Mouse (Mus musculus): ENCODE measurements around the gene Opcml. TPM values are rescaled to one million over a fixed set of nuclear protein-coding genes. Genes with fewer than 3 reads are reported as not detected.

The Opcml gene
- polyA plus RNA-seq, 1 experiment, result 1.3 TPM

DNA sequence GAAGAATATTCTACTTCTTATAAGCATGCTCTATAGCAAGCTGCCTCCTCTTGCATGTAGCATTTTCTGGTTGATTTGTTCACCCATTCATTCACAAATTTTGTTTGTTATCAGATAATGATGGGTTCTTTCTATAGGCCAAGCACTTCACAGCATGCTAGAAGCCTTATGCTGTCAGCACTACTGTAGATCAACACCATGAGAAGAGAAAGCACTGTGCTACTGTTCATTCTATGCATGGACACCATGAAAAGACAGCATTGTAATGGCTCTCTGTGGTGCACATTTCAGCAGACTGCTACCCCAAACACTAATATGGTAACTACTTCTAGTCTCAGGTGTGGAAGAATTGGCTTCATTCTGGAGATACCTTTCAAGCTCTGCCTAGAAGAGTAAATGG is 527.3 kb downstream of the Opcml start:
- no peak for TF ChIP-seq POLR2A (IDR thresholded peaks at IDR 0.05; ENCODE audit: borderline replicate concordance, control insufficient read depth, low read depth, low read length)
- no peak for TF ChIP-seq CTCF (IDR thresholded peaks at IDR 0.05; ENCODE audit: control insufficient read depth, insufficient read depth, low read length)
- Histone ChIP-seq H3K4me3 (replicated peaks; ENCODE audit: control insufficient read depth, low read depth, low read length) (no peak overlapping the region), H3K4me1 (ENCODE audit: control insufficient read depth, insufficient read depth, low read length) (no peaks in the 10 kb centered on the region), H3K27ac (ENCODE audit: control insufficient read depth, insufficient read depth, low read depth, low read length, poor library complexity) (no peak overlapping the region)

DNA sequence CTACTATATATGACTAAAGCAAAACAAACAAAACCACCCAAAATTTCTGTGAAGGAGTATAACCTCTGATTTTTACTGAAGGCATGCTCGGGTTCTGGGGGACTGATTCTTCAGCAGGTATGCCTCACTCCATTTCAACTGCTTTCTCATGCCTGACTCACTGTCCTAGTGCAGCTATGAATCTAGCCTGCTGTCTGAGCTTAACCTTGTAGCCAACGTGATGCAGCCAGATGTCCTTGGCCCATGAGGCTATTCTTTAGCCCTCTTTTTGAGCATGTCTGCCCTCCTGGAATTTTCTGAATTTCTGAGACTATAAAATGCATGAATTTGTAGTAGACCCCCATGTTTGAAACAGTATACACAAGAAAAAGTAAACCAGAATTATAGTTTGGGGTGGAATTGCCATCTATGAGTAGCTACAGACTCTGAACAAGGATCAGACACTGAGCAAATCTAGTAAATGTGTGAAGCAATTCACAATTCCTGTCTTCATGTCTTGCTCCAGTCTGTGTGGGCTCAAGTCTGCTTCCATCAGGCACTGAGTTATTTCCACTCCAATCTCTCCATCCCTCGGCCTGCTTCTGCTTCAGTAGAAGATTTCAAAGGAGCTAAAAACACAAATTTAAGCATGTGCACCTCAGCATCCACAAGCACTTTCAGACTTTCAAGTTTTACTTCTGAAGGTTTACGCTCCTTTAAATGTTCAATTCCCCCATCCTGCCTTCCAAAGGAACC is 528.6 kb downstream of the Opcml start:
- no peak for TF ChIP-seq POLR2A (IDR thresholded peaks at IDR 0.05; ENCODE audit: borderline replicate concordance, control insufficient read depth, low read depth, low read length)
- TF ChIP-seq CTCF (IDR thresholded peaks at IDR 0.05; ENCODE audit: control insufficient read depth, insufficient read depth, low read length), result no peak
- no peaks in the 10 kb centered on the region for H3K4me1 ChIP-seq (ENCODE audit: control insufficient read depth, insufficient read depth, low read length)
- no peak overlapping the region for H3K27ac ChIP-seq (ENCODE audit: control insufficient read depth, insufficient read depth, low read depth, low read length, poor library complexity)
- WGBS, result 53% methylated on average over 4 of the region's 4 CpGs
- no peak overlapping the region for H3K4me3 ChIP-seq (replicated peaks; ENCODE audit: control insufficient read depth, low read depth, low read length)

DNA sequence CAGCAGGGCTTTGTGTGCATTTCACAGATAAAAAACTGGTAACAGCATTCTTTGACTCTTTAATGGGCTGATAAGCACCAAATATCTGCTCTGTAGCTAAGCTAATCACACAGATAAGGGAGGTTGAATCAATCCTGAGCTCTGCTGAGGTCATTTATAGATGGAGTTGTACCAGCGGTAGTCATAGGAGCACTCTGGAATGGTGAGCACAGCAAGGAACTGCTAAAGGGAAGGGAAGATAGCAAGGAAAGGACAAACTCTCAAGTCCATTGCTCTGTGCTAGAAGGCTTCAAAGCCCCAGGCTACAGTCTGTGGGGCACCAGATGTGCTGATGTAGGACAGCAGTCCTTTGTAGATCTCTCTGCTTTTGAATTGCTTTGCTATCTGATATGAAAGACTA is 529.2 kb downstream of the Opcml start:
- Histone ChIP-seq H3K4me1 (ENCODE audit: control insufficient read depth, insufficient read depth, low read length) (no peaks in the 10 kb centered on the region), H3K4me3 (replicated peaks; ENCODE audit: control insufficient read depth, low read depth, low read length) (no peak overlapping the region), H3K27ac (ENCODE audit: control insufficient read depth, insufficient read depth, low read depth, low read length, poor library complexity) (no peak overlapping the region)
- no peak for TF ChIP-seq CTCF (IDR thresholded peaks at IDR 0.05; ENCODE audit: control insufficient read depth, insufficient read depth, low read length)
- no peak for TF ChIP-seq POLR2A (IDR thresholded peaks at IDR 0.05; ENCODE audit: borderline replicate concordance, control insufficient read depth, low read depth, low read length)
- 76% methylated on average over 1 of the region's 1 CpGs for WGBS

DNA sequence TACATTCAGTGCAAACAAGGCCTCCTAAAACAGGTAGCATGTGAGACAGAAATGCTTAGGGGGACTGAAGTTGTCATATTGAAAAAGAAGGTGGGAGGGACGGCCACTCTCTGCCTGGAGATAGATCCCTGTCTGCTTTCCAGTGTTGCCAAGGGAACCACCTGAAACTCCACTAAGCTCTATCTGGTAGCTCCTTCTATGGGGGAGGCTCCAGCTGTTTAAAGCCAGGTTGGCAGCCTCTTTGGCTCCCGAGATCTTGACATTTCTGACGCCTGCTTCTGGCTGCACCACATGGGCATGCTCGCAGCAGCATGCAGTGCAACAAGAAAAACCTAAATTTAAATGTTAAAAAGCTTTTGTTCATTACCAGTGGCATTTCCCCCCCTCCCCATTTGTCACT is 537.4 kb downstream of the Opcml start:
- no peak overlapping the region for H3K27ac ChIP-seq (ENCODE audit: control insufficient read depth, insufficient read depth, low read depth, low read length, poor library complexity)
- H3K4me1 ChIP-seq (ENCODE audit: control insufficient read depth, insufficient read depth, low read length), result no peaks in the 10 kb centered on the region
- 67% methylated on average over 4 of the region's 4 CpGs for WGBS
- TF ChIP-seq CTCF (IDR thresholded peaks at IDR 0.05; ENCODE audit: control insufficient read depth, insufficient read depth, low read length), result no peak
- no peak for TF ChIP-seq POLR2A (IDR thresholded peaks at IDR 0.05; ENCODE audit: borderline replicate concordance, control insufficient read depth, low read depth, low read length)
- no peak overlapping the region for H3K4me3 ChIP-seq (replicated peaks; ENCODE audit: control insufficient read depth, low read depth, low read length)

DNA sequence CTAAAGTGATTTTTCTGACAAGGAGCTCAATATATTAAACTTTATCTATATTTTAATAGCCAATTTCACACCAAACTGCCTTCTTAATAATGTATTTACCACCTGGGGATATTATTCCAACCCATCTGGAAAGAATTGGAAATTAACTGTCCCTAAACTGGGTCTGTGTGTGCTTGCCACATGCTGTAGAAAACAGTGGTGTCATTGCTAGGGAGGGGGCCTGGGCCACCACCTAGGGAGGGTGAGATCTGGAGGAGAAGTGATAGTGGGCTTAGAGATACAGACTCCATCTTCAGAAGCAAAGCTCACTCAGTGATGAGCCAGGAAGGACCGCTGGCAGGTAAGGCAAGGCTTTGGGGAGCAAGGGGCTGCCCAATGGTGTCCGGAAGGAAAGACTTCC is 537.9 kb downstream of the Opcml start:
- H3K4me3 ChIP-seq (replicated peaks; ENCODE audit: control insufficient read depth, low read depth, low read length), result no peak overlapping the region
- TF ChIP-seq CTCF (IDR thresholded peaks at IDR 0.05; ENCODE audit: control insufficient read depth, insufficient read depth, low read length), result no peak
- TF ChIP-seq POLR2A (IDR thresholded peaks at IDR 0.05; ENCODE audit: borderline replicate concordance, control insufficient read depth, low read depth, low read length), result no peak
- no peaks in the 10 kb centered on the region for H3K4me1 ChIP-seq (ENCODE audit: control insufficient read depth, insufficient read depth, low read length)
- 67% methylated on average over 2 of the region's 2 CpGs for WGBS
- H3K27ac ChIP-seq (ENCODE audit: control insufficient read depth, insufficient read depth, low read depth, low read length, poor library complexity), result no peak overlapping the region

DNA sequence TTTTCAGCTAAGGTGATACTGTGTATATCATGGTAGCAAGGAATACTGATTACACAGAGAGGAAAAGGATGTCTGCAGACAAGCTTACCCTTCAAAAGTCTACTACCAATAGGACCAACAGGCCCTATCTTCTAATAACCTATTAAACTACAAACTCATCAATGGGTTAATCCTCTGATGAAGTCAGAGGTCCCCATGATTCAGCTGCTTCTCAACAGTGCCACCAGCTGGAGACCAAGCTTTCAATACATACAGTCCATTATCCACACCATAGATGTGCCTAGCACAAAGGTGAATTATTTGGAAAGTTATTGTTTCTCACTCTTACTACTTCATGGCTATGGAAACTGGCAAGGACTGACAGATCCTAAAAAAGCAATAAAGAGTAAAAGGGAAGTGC is 538.9 kb downstream of the Opcml start:
- TF ChIP-seq CTCF (IDR thresholded peaks at IDR 0.05; ENCODE audit: control insufficient read depth, insufficient read depth, low read length) (no peak), POLR2A (IDR thresholded peaks at IDR 0.05; ENCODE audit: borderline replicate concordance, control insufficient read depth, low read depth, low read length) (no peak)
- Histone ChIP-seq H3K4me3 (replicated peaks; ENCODE audit: control insufficient read depth, low read depth, low read length) (no peak overlapping the region), H3K27ac (ENCODE audit: control insufficient read depth, insufficient read depth, low read depth, low read length, poor library complexity) (no peak overlapping the region), H3K4me1 (ENCODE audit: control insufficient read depth, insufficient read depth, low read length) (no peaks in the 10 kb centered on the region)

DNA sequence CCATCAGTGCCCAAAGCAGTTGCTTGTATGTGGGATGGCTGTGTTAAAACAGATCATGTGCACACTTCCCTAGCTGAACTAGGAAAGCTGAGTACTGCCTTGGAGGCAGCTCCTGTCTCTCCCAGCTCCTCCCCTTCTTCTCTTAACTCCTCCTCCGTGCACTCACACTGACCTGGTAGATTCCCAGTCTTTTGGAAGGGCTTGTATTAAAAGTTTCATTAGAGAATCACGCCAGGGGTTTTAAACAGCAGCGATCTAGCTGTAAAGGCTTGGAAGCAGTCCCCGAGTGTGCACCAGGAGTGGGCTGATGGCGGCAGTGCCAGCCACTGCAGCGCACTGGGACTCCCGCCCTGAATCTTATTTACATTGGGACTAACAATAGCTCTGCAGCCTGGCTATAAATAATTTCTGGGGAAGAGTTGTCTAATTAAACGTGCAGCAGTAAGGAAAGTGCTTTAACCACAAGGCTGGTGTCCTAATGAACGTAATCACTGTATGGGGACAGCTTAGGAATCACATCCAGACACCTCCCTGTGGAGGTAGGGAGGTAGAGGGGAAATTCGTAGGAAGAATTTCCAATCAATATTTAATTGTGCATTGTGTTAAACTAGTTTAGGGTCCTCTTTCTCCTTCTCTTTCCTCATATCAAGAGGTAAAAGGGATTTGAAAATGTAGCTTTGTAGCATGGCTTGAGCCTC is 546.1 kb downstream of the Opcml start:
- H3K4me3 ChIP-seq (replicated peaks; ENCODE audit: control insufficient read depth, low read depth, low read length), result no peak overlapping the region
- no peaks in the 10 kb centered on the region for H3K4me1 ChIP-seq (ENCODE audit: control insufficient read depth, insufficient read depth, low read length)
- WGBS, result 34% methylated on average over 10 of the region's 10 CpGs
- TF ChIP-seq POLR2A (IDR thresholded peaks at IDR 0.05; ENCODE audit: borderline replicate concordance, control insufficient read depth, low read depth, low read length), result no peak
- TF ChIP-seq CTCF (IDR thresholded peaks at IDR 0.05; ENCODE audit: control insufficient read depth, insufficient read depth, low read length), result no peak
- H3K27ac ChIP-seq (ENCODE audit: control insufficient read depth, insufficient read depth, low read depth, low read length, poor library complexity), result no peak overlapping the region

DNA sequence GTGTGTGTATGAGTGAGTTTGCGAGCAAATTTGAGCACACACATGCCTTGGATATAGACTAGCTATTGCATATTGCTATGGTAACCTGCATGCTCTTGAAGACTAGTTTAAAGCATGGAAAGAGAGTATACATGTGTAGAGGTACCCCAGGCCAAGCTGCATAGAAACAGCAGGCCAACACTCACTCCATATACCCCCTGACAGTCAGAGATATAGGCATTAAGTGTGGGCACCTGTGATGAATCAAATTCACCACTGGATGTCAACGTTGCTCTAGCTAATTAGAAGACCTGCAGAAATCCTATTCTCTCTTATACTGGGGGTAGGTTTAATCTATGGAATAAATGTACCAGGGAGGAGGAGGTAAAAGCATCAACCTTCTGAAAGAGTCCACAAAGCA is 547.3 kb downstream of the Opcml start:
- H3K4me1 ChIP-seq (ENCODE audit: control insufficient read depth, insufficient read depth, low read length), result no peaks in the 10 kb centered on the region
- TF ChIP-seq CTCF (IDR thresholded peaks at IDR 0.05; ENCODE audit: control insufficient read depth, insufficient read depth, low read length), result no peak
- TF ChIP-seq POLR2A (IDR thresholded peaks at IDR 0.05; ENCODE audit: borderline replicate concordance, control insufficient read depth, low read depth, low read length), result no peak
- WGBS, result 56% methylated on average over 2 of the region's 2 CpGs

More for the DNA sequence above, 547.3 kb downstream of the Opcml start:
- no peak overlapping the region for H3K4me3 ChIP-seq (replicated peaks; ENCODE audit: control insufficient read depth, low read depth, low read length)
- H3K27ac ChIP-seq (ENCODE audit: control insufficient read depth, insufficient read depth, low read depth, low read length, poor library complexity), result no peak overlapping the region
